Mouse (Mus musculus): ENCODE measurements around the gene Acot2. TPM values are rescaled to one million over a fixed set of nuclear protein-coding genes. Genes with fewer than 3 reads are reported as not detected.
"Not testable (repeated sequence)": the region's sequence is repeated elsewhere in the genome, so short reads cannot be mapped to it uniquely, and the experiment has no call there.

Gene Acot2
- total RNA-seq, 2 experiments from 2014 or later, result 9.5 to 12.5 TPM

GRCm38 (mm10) chr12:83988483-83988882 lies 822 bp downstream of the Acot2 start:
- no peak for DNase-seq (ENCODE audit: low spot score in 2 of 2)
- intact Hi-C loops (cut with DNase I), result loop anchor here (5.0 kb wide), 1 partner anchor 44 kb away; no protein-coding TSS in a partner anchor

GRCm38 (mm10) chr12:83989378-83989777 lies 1.7 kb downstream of the Acot2 start:
- intact Hi-C loops (cut with DNase I), result loop anchor here (5.0 kb wide), 1 partner anchor 43 kb away; no protein-coding TSS in a partner anchor
- no peak for DNase-seq (ENCODE audit: low spot score in 2 of 2)

GRCm38 (mm10) chr12:83997221-83997620 lies 9.6 kb downstream of the Acot2 start:
- intact Hi-C loops (cut with DNase I), result no loop called here
- DNase-seq (ENCODE audit: low spot score in 2 of 2), result no peak

- DNase-seq (ENCODE audit: low spot score in 2 of 2), result peak in 1 of 2 experiments; percentile 55
These were observed 10.9 kb downstream of the Acot2 start for GRCm38 (mm10) chr12:83998341-83999107.

GRCm38 (mm10) chr12:83999237-83999636 lies 11.6 kb downstream of the Acot2 start:
- DNase-seq (ENCODE audit: low spot score in 2 of 2); intact Hi-C loops (cut with DNase I): not testable (repeated sequence)

More at GRCm38 (mm10) chr12:83998341-83999107, 10.9 kb downstream of the Acot2 start:
- intact Hi-C loops (cut with DNase I), result no loop called here

GRCm38 (mm10) chr12:84000418-84000817 lies 12.8 kb downstream of the Acot2 start:
- intact Hi-C loops (cut with DNase I), result no loop called here
- DNase-seq (ENCODE audit: low spot score in 2 of 2), result no peak

- DNase-seq (ENCODE audit: low spot score in 2 of 2), result no peak
- intact Hi-C loops (cut with DNase I), result no loop called here
These were observed 16.2 kb downstream of the Acot2 start for GRCm38 (mm10) chr12:84003866-84004265.

- no peak for DNase-seq (ENCODE audit: low spot score in 2 of 2)
- intact Hi-C loops (cut with DNase I), result no loop called here
These were observed 20.6 kb downstream of the Acot2 start for GRCm38 (mm10) chr12:84008251-84008650.

- no peak for DNase-seq (ENCODE audit: low spot score in 2 of 2)
- intact Hi-C loops (cut with DNase I), result no loop called here
These were observed 21.1 kb downstream of the Acot2 start for GRCm38 (mm10) chr12:84008729-84009128.

- intact Hi-C loops (cut with DNase I), result not testable (repeated sequence)
- DNase-seq (ENCODE audit: low spot score in 2 of 2), result peak; percentile 48 to 70
These were observed 21.7 kb downstream of the Acot2 start, which contains the start of gene Acot1 for GRCm38 (mm10) chr12:84009171-84009965. Gene Acot1, plus strand, starts transcription at chr12:84009490.

- intact Hi-C loops (cut with DNase I), result no loop called here
- DNase-seq (ENCODE audit: low spot score in 2 of 2), result no peak
These were observed 22.5 kb downstream of the Acot2 start for GRCm38 (mm10) chr12:84010201-84010600.

- DNase-seq (ENCODE audit: low spot score in 2 of 2), result peak; percentile 64 to 73
- intact Hi-C loops (cut with DNase I), result no loop called here
These were observed 23.8 kb downstream of the Acot2 start for GRCm38 (mm10) chr12:84011251-84012040.

- DNase-seq (ENCODE audit: low spot score in 2 of 2), result no peak
- intact Hi-C loops (cut with DNase I), result no loop called here
These were observed 25.5 kb downstream of the Acot2 start for GRCm38 (mm10) chr12:84013130-84013529.

GRCm38 (mm10) chr12:84013701-84014100 lies 26.0 kb downstream of the Acot2 start:
- peak in 1 of 2 experiments; percentile 70 for DNase-seq (ENCODE audit: low spot score in 2 of 2)
- intact Hi-C loops (cut with DNase I), result no loop called here

GRCm38 (mm10) chr12:84020528-84020927 lies 32.9 kb downstream of the Acot2 start:
- intact Hi-C loops (cut with DNase I); DNase-seq (ENCODE audit: low spot score in 2 of 2): not testable (repeated sequence)

GRCm38 (mm10) chr12:84022266-84022665 lies 34.6 kb downstream of the Acot2 start:
- DNase-seq (ENCODE audit: low spot score in 2 of 2); intact Hi-C loops (cut with DNase I): not testable (repeated sequence)

- DNase-seq (ENCODE audit: low spot score in 2 of 2), result no peak
- intact Hi-C loops (cut with DNase I), result no loop called here
These were observed 35.5 kb downstream of the Acot2 start for GRCm38 (mm10) chr12:84023052-84023745.

GRCm38 (mm10) chr12:84025888-84026287 lies 38.2 kb downstream of the Acot2 start:
- intact Hi-C loops (cut with DNase I), result no loop called here
- DNase-seq (ENCODE audit: low spot score in 2 of 2), result no peak

GRCm38 (mm10) chr12:84028328-84028727 lies 40.7 kb downstream of the Acot2 start:
- intact Hi-C loops (cut with DNase I); DNase-seq (ENCODE audit: low spot score in 2 of 2): not testable (repeated sequence)
